Mouse (Mus musculus) lung, postnatal 0 days (tissue): Measurements from ENCODE around the gene Cdca4. TPM values are rescaled to one million over a fixed set of nuclear protein-coding genes. Genes with fewer than 3 reads are reported as not detected.

ENCODE experiments used
- ATAC-seq: fragments of 200-750 bp; cut with Nextera tagmentation; 2 replicates; pipeline ENCODE4 v1.8.0; 2017; ENCODE audit warnings: moderate library complexity
- DNase-seq: peaks from one replicate; pipeline ENCODE4 v3.0.0-alpha.2; 2016; ENCODE audit warnings: low spot score
- H3K27ac ChIP-seq: fragments of 300-500 bp; sonication (generic); 2 replicates; pipeline ENCODE4 v1.5.1; 2014; ENCODE audit warnings: antibody characterized with exemption, mild to moderate bottlenecking, low read length, mixed read lengths
- H3K27me3 ChIP-seq: fragments of 300-500 bp; sonication (generic); replicated peaks from 2 replicates; pipeline ENCODE4 v1.6.1; 2014; ENCODE audit warnings: low read length, mixed read lengths; ENCODE audit not compliant: insufficient read depth
- H3K36me3 ChIP-seq: fragments of 300-500 bp; sonication (generic); 2 replicates; pipeline ENCODE4 v1.6.1; 2014; ENCODE audit warnings: low read length, mixed read lengths; ENCODE audit not compliant: insufficient read depth
- H3K4me1 ChIP-seq: fragments of 300-500 bp; sonication (generic); 2 replicates; pipeline ENCODE4 v1.6.1; 2014; ENCODE audit warnings: antibody characterized with exemption, low read depth, low read length, mixed read lengths; ENCODE audit not compliant: insufficient read depth
- H3K4me2 ChIP-seq: fragments of 300-500 bp; sonication (generic); replicated peaks from 2 replicates; pipeline ENCODE4 v1.6.1; 2014; ENCODE audit warnings: low read depth, mild to moderate bottlenecking, low read length, moderate library complexity, mixed read lengths
- H3K4me3 ChIP-seq: fragments of 300-500 bp; sonication (generic); 2 replicates; pipeline ENCODE4 v1.5.1; 2014; ENCODE audit warnings: low read depth, low read length
- H3K9ac ChIP-seq: fragments of 300-500 bp; sonication (generic); replicated peaks from 2 replicates; pipeline ENCODE4 v1.6.1; 2014; ENCODE audit warnings: low read depth, mild to moderate bottlenecking
- H3K9me3 ChIP-seq: fragments of 300-500 bp; sonication (generic); 2 replicates; pipeline ENCODE4 v1.6.1; 2016; ENCODE audit warnings: low read length, mixed read lengths
- CTCF ChIP-seq: IDR thresholded peaks from 2 replicates; pipeline ENCODE4 v1.5.1; 2016; ENCODE audit warnings: antibody characterized with exemption, mild to moderate bottlenecking
- EP300 ChIP-seq: IDR thresholded peaks from 2 replicates; pipeline ENCODE4 v1.6.1; 2016; ENCODE audit warnings: antibody characterized with exemption, mild to moderate bottlenecking, control low read depth
- WGBS: fragments of 180-500 bp; shearing (Covaris S2); extraction: QIAGEN DNeasy Blood & Tissue Kit; methylation state at CpG from one replicate; pipeline ENCODE4 v1.1.7; 2014; 5-methylcytosine and 5-hydroxymethylcytosine counted together
- polyA plus RNA-seq: library from polyadenylated mRNA; unstranded; fragments of >200 nt; fragmentation: Nextera tagmentation; extraction: Ambion mirVana; gene quantifications from 2 replicates; pipeline ENCODE4 v1.2.1, GENCODE M21; 2015

Gene Cdca4
- polyA plus RNA-seq, 1 experiment from 2014 or later, result 28.1 TPM

GRCm38 (mm10) chr12:112874199-112874598 lies 45.0 kb upstream of the Cdca4 start:
- TF ChIP-seq EP300, result no peak
- no peak for TF ChIP-seq CTCF
- H3K4me3 ChIP-seq, result no peak overlapping the region
- peak; percentile 36 for DNase-seq

DNA sequence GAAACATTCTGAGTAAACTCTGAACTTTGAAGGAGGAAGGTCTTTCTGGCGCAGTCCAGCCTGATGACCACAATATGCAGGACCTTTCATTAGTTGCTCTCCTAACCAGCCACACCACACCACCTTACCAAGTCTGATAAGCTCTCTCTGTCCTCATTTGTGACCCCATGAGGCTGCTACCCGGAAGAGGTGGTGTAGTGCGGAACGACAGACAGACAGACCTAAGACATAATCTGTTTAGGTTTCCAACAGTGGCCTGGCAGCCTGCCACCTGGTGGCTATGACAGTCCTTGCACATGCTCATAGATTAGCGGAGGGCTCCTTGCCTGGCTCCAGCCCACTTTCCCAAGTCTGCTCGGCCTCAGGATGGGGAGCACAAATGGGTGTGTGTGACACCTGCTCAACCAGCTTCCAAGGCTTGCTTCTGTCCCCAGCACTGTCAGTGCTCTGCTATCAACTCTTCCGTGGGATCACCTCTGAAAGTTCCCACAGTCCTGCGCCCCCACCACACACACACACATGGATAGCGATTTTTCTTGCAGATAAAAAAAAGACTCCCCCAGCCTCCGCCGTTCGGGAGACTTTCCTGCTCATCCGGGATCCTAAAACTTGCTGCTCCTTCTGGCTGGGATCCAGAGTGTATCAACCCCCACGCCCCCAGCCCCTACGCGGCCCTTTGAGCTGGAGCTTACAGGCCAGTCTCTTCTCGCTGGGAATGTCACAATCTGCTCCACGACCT lies 44.4 kb upstream of the Cdca4 start:
- Histone ChIP-seq H3K9ac (no peak overlapping the region), H3K4me1 (peaks cover 24% of the 10 kb centered on the region), H3K9me3 (no peaks in the 10 kb centered on the region), H3K4me2 (peak overlapping the region; percentile 42), H3K27me3 (peaks cover 18% of the 10 kb centered on the region), H3K36me3 (no peaks in the 10 kb centered on the region), H3K4me3 (no peak overlapping the region), H3K27ac (no peak overlapping the region)
- ATAC-seq (peak; percentile 14; the same call in 1 of the 2 replicates), DNase-seq (peak; percentile 84)
- 20% methylated on average over 18 of the region's 18 CpGs for WGBS
- TF ChIP-seq CTCF (peak; percentile 88), EP300 (no peak)

More at GRCm38 (mm10) chr12:112874199-112874598, 45.0 kb upstream of the Cdca4 start:
- peaks cover 24% of the 10 kb centered on the region for H3K4me1 ChIP-seq
- H3K9me3 ChIP-seq, result no peaks in the 10 kb centered on the region
- no peak overlapping the region for H3K27ac ChIP-seq
- H3K4me2 ChIP-seq, result peak overlapping the region; percentile 42
- H3K36me3 ChIP-seq, result no peaks in the 10 kb centered on the region
- H3K9ac ChIP-seq, result no peak overlapping the region
- WGBS, result 20% methylated on average over 22 of the region's 22 CpGs
- H3K27me3 ChIP-seq, result peaks cover 18% of the 10 kb centered on the region
- ATAC-seq, result no peak

DNA sequence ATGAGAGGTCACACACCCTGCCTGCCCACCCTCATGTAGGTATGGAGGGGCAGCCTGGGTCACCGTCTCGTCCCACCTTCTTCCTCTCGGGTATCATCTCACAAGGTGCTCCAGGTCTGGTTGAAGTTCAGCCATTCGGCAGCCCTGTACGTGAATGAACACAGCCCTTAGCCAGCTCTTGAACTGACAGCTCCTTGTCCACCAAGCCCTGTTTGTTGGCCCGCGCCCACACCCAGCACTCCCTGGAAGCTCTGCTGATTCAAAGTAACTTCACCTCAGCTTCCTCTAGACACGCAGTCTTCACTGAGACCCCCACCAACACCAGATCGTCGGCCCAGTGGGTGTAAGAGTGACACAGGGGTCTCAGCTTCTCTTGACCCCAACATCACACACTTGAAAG lies 43.8 kb upstream of the Cdca4 start:
- no peaks in the 10 kb centered on the region for H3K9me3 ChIP-seq
- no peaks in the 10 kb centered on the region for H3K36me3 ChIP-seq
- 83% methylated on average over 10 of the region's 10 CpGs for WGBS
- peaks cover 18% of the 10 kb centered on the region for H3K27me3 ChIP-seq
- no peak for DNase-seq
- H3K4me3 ChIP-seq, result no peak overlapping the region
- TF ChIP-seq CTCF (no peak), EP300 (no peak)
- peaks cover 18% of the 10 kb centered on the region for H3K4me1 ChIP-seq
- no peak for ATAC-seq
- no peak overlapping the region for H3K4me2 ChIP-seq
- no peak overlapping the region for H3K9ac ChIP-seq
- H3K27ac ChIP-seq, result no peak overlapping the region

DNA sequence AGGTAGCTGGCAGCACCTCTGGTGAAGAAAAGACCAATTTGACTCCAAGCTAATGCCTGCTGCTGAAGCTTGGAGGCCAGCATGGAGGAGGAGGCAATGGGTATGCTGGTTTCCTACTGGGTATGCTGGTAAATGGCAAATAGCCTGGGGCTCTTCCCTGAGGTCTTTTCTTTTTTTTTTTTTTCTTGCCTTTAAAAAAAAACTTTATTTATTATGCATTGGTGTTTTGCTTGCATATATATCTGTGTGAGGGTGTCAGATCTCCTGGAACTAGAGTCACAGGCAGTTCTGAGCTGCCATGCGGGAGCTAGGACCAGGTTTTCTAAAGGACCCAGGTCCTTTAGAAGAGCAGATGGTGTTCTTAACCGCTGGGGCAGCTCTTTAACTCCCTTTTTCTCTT lies 42.0 kb upstream of the Cdca4 start:
- no peak overlapping the region for H3K27ac ChIP-seq
- WGBS, result 88% methylated on average over 2 of the region's 2 CpGs
- H3K27me3 ChIP-seq, result peaks cover 14% of the 10 kb centered on the region
- H3K4me1 ChIP-seq, result peaks cover 3% of the 10 kb centered on the region; the same call in 1 of the 2 replicates
- no peak overlapping the region for H3K4me2 ChIP-seq
- no peak for DNase-seq
- TF ChIP-seq CTCF, result no peak
- no peak for TF ChIP-seq EP300
- H3K9ac ChIP-seq, result no peak overlapping the region
- H3K4me3 ChIP-seq, result no peak overlapping the region
- ATAC-seq, result no peak
- H3K36me3 ChIP-seq, result no peaks in the 10 kb centered on the region
- no peaks in the 10 kb centered on the region for H3K9me3 ChIP-seq

DNA sequence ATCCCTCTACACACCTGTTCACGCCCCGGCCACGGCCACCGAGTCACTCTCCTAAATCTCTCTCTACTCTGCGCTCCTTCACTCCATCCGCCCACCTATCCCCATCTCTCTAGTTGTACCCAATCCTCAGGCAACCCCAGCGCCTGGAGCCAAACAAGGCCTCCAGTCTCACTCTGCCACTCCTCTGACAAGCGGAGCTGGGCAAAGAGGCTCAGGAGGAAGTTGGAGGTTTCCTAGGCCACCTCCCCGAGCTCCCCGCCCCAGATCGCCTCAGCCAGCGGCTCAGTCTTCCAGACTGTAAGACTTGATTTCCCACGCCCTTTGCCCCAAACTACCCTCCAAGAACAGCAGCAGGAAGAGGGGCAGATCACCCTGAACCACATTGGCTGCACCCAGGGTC lies 41.6 kb upstream of the Cdca4 start:
- no peaks in the 10 kb centered on the region for H3K9me3 ChIP-seq
- no peak overlapping the region for H3K4me2 ChIP-seq
- peaks cover 14% of the 10 kb centered on the region for H3K27me3 ChIP-seq
- no peak overlapping the region for H3K27ac ChIP-seq
- no peak overlapping the region for H3K4me3 ChIP-seq
- TF ChIP-seq CTCF, result no peak
- TF ChIP-seq EP300, result no peak
- DNase-seq, result peak; percentile 52
- no peaks in the 10 kb centered on the region; the same call in 1 of the 2 replicates for H3K4me1 ChIP-seq
- no peak overlapping the region for H3K9ac ChIP-seq
- WGBS, result 49% methylated on average over 13 of the region's 13 CpGs
- no peak for ATAC-seq
- no peaks in the 10 kb centered on the region for H3K36me3 ChIP-seq

- H3K4me1 ChIP-seq, result no peaks in the 10 kb centered on the region
- no peaks in the 10 kb centered on the region for H3K9me3 ChIP-seq
- no peak overlapping the region for H3K27ac ChIP-seq
- H3K27me3 ChIP-seq, result peaks cover 8% of the 10 kb centered on the region
- no peak for TF ChIP-seq EP300
- TF ChIP-seq CTCF, result no peak
- no peak overlapping the region for H3K9ac ChIP-seq
- ATAC-seq, result no peak
- H3K36me3 ChIP-seq, result no peaks in the 10 kb centered on the region
- 5% methylated on average over 16 of the region's 16 CpGs for WGBS
- no peak overlapping the region for H3K4me3 ChIP-seq
- H3K4me2 ChIP-seq, result no peak overlapping the region
- DNase-seq, result peak; percentile 27
Observed at GRCm38 (mm10) chr12:112869783-112870204, 40.6 kb upstream of the Cdca4 start.
